Mouse (Mus musculus): ENCODE results near the gene Prpf4.

Prpf4 gene

DNA sequence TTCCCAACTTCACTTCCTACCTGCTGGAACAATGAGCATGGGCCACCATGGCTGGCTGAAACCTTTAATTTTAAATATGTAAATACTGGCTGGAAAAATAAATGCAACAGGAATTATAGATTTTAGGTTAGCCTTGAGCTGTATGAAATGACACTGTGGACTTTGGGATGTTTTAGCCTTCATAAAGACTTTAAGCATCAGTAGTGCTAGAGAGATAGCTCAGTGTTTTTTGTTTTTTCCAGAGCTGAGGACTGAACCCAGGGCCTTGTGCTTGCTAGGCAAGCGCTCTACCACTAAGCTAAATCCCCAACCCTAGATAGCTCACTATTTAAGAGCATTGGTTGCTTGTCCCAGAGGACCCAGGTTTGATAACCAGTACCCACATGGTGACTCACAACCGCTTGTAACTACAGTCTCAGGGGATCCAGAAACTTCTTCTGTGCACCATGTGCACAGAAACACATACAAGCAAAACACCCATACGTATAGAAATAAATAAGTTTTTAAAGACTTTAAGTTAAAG lies 28.7 kb downstream of the Prpf4 start:
- DNase-seq (ENCODE audit: low spot score) = no peak

DNA sequence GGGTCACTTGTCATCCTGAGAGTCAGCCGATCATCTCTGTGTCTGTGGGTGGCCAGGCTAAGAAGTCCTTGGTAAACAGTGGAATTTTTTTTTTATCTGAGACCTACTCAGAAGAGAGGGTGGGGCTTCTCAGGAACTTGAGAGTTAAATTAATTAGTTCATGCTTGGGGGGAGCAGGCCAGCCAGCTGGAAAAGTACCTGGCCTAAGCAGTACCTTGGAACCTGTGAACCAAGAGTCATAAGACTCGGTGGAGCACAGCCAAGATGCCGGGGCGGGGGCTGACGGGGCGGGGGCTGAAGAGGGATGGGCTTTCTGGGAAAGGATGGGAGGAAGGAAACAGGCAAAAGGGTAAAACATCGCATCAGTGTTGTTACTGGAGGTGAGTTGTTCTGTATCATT lies 29.3 kb downstream of the Prpf4 start:
- no peak for DNase-seq (ENCODE audit: low spot score)

DNA sequence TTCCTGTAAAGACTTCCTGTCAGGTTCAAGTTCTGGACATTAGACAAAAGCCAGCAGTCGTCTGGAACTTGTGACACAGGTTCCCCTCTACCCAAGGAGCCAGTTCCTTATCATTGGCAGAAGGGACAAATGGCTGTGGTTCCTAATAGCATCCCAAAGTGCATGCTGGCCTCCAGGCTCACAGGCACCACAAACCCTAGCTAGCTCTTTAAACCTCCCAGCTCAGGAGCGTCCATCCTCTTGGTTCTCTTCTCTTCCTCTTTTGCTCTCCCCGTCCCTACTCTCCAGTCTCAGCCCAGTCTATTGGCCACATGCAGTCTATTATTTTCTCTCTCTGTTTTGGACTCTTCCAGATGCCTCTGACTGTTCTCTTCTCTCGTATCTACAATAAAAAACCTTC lies 31.2 kb downstream of the Prpf4 start:
- no peak for DNase-seq (ENCODE audit: low spot score)

DNA sequence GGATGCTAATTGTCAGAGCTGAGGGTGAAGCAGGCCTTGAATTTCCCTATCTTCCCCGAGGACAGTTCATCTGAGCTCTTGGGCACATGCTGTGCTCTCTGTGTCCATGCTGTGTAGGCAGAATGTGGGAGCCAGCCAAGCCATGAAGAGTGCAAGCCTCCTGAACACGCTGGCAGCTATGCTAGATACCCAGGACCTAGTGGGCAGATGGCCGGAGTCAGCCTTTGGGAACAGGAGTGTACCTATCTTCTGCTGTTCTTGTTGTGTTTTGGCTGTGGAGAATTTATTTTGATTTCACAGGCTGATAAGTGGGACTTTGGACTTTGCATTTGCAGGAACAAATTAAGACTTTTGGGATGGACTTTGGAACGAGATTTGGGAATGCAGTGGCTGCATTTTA lies 31.9 kb downstream of the Prpf4 start:
- DNase-seq (ENCODE audit: low spot score) = no peak

DNA sequence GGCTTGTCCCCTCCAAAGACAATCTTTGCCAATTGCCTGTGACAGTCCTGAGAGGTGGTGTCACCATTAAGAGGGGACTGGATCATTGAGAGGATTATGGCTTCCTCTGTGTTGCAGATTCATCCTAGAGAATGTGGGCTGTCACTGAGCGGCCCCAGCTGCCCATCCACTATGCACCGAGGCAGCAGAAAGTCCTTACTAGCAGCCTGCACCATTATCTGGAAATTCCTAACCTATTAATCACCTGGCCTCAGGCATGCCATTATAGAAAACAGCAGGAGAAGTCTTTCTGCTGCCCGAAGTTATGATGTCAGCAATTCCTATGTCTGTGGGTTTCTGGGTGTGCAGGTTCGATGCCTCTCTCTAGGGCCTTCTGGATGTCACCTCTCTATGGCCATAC lies 32.4 kb downstream of the Prpf4 start:
- no peak for DNase-seq (ENCODE audit: low spot score)

DNA sequence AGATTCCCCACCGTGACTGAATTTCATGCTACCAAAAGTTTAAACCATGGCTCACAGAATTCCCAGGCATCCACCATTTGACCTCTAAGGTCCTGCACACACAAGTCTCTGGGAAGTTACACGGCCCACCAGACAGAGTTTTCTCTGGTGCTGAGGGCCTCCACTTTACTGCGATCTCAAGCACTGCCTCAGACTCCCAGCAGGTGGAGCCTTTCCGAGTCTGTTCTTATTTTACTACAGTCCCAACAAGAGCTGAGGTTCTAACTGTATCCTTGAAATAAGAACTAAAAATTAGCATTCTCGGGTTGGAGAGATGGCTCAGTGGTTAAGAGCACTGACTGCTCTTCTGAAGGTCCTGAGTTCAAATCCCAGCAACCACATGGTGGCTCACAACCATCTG lies 46.4 kb downstream of the Prpf4 start:
- peak; percentile 42 for DNase-seq (ENCODE audit: low spot score)

DNA sequence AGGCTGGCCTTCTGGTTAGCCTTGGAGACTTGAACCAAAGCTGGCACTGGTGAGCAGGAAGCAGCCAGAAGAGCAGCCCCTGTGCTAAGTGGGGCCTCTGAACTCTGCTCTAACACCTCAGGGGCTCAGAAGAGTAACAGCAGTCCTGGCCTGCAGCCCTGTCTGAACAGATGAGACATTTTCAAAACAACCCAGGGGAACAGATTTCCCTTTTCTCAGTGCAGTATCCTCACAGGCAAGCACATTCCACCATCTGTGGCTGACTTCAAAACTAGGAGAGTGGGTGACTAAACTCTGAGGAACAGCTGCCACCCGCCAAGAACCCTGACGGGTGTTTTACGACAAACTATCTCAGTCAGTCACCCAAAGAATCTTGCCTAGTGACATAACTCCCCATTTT lies 50.5 kb downstream of the Prpf4 start:
- DNase-seq (ENCODE audit: low spot score) = no peak

DNA sequence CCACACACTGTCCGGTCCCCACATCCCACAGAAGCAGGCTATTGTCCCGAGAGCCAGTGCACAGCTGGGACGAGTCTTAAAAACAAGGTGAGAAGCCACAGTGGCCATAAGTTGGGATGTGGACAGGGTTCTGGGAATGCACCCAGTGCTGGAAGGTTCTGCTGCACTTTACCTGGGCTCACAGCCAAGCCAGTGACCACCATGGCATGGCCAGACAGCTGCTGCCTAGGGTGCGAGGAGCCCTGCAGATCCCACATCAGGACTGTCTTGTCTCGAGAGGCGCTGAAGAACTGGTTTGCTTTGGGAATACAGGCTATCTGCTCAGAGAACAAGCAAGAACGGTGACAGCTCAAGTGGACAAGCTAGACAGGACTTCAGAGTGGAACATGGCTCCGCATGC lies 51.8 kb downstream of the Prpf4 start:
- no peak for DNase-seq (ENCODE audit: low spot score)

DNA sequence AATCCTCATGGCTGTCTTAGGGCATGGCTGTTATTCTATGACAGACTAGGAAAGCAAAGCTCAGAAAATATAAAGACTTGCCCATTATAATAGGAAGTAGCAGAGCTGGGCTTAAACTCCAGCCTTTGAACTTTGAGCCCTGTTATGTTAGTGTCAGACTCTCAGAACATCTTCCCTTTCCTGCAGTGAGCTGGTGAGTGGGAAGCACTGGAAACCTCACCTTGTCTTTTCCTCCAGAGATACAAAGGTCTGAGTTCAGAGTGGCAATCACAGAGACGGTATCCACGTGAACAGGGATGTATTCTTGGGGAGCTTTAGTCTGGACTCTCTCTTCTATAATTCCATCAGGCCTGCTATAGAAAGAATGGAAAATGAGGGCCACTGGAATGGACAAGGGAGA lies 54.5 kb downstream of the Prpf4 start:
- DNase-seq (ENCODE audit: low spot score) = no peak

DNA sequence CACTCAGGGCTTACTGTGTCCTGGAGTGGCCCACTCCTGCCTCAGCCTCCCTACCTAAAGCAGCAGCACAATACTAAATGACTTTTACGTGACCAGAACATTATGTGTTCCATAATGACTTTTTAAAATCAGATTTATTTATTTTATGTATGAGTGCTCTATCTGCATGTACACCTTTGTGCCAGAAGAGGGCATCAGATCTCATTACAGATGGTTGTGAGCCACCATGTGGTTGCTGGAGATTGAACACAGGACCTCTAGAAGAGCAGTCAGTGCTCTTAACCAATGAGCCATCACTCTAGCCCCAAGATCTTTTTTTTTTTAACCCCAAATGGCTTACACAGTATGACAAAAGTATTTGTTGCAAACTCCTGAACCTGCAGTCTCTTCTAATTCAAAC lies 59.6 kb downstream of the Prpf4 start:
- DNase-seq (ENCODE audit: low spot score) = no peak

DNA sequence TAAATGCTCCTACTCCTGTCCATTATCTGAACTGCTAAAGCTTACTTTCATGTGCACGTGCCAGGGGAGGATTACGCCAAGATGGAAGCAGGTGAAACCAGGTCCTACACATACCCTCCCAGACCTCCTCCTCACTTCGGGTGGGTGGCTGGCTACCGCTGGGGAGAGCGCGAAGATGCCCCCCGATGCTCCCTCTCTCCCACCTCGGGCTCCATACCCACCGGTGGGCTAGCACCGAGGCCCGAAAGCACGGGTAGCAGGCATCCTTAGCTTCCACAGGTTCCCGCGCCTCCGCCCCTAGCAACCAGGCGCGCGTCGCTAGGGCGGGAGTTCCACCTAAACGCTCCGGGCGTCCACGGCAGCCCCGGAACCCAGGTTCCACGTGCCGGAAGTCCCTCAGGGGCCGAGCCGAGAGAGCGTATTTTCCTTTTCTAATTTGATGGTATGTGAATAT lies 62.0 kb downstream of the Prpf4 start, which contains the start of gene Wdr31:
Wdr31 (minus strand) TSS at position 299 of the 454 bp plus-strand sequence.
- DNase-seq (ENCODE audit: low spot score) = peak; percentile 76

DNA sequence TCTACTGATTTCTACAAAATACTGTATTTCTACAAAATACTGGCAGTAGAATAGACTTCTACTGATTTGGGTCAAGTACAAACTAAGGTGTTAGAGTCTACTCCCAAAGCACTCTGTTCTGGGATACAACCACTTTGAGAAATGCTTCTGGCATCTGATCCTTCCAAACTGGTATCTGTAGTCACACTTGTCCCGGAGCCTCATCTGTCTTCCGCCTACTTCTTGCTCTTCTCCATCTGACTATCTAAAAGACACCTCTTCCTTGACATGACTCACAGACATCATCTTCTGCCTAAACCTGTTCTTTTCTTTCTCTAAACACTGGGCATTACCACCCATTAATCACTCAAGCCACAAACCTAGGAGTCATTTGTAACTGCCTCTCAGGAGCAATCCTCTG lies 63.5 kb downstream of the Prpf4 start:
- DNase-seq (ENCODE audit: low spot score) = no peak

DNA sequence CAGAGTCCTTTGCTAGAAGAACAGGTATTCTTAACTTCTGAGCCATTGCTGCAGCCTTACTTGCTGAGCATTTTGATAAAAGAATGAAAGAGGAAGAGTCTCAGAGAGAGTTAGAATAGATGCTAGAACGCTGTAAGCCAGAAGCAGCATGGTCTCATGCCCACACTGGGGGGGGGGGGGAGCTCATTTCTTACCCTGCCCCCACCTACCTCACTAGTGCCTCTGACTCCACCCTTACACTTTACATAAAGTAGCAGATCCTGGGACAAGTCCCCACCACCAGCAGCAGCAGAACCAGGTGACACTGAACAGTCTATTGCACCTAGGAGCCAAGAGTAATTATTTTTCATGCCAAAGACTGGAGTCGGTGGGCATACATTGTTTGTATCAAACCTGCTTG lies 66.5 kb downstream of the Prpf4 start:
- no peak for DNase-seq (ENCODE audit: low spot score)

DNA sequence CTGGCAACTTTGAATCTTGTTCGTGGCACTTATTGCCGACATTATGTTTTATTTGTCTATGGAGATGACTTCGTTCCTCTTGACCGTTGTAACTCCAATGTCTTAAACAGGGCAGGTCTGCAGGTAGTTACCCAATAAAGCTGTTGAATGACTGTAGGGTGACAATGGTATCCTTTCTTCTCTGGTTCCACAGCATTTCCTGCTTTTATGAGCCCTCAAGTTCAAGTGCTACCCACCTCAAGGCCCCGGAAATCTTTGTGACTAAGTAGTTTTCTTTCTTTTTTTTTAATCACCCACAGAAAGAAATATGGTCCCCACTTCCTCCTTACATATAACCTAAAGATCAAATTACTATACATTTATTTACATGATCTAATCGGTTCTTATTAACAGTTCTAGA lies 67.2 kb downstream of the Prpf4 start:
- DNase-seq (ENCODE audit: low spot score) = no peak
